8 mouse cellular contexts compared by ENCODE assay signal in genomic region chr8:46686664-46687336, GRCm38 (mm10). TPM values are rescaled to one million over a fixed set of nuclear protein-coding genes. Genes with fewer than 3 reads are reported as not detected.
DNase-seq lines count a peak whose midpoint lies in the region; ATAC-seq lines count a peak whose summit lies in the region.

No protein-coding gene starts in this region.

- DNase-seq in Muller cell, postnatal 12 days (ENCODE audit: inconsistent ontology term) = peak; percentile 94
- DNase-seq in cerebellum, adult 9-11 months = peak; percentile 93
- DNase-seq in frontal cortex, postnatal 10 days (ENCODE audit: low spot score in 2 of 2) = peak; percentile 85 to 90
- peak; percentile 94 to 95 for DNase-seq in layer of hippocampus, postnatal 14 days (ENCODE audit: low spot score in 2 of 2)
- peak; percentile 91 for DNase-seq in lung, postnatal 14 days
- DNase-seq in retina, adult 2 months (ENCODE audit: low read depth, low spot score) = peak; percentile 90
- peak; percentile 90 to 92 for DNase-seq in thymus, postnatal 36 days

- H3K27me3 ChIP-seq in hindbrain, embryonic 12.5 days = no peaks in the 10 kb centered on the region

- peak overlapping the region; percentile 75 for H3K27ac ChIP-seq in hindbrain, embryonic 12.5 days

- H3K4me2 ChIP-seq in hindbrain, embryonic 12.5 days (replicated peaks) = peak overlapping the region; percentile 47

- under 1% methylated on average over 19 of the region's 19 CpGs for WGBS in hindbrain, embryonic 12.5 days

- no peaks in the 10 kb centered on the region for H3K9me3 ChIP-seq in hindbrain, embryonic 12.5 days (replicated peaks)

- H3K4me3 ChIP-seq in hindbrain, embryonic 12.5 days = peak overlapping the region; percentile 44

- ATAC-seq in hindbrain, embryonic 12.5 days (ENCODE audit: low FRiP score) = peak; percentile 99

- H3K4me1 ChIP-seq in hindbrain, embryonic 12.5 days = peaks cover 16% of the 10 kb centered on the region

- H3K36me3 ChIP-seq in hindbrain, embryonic 12.5 days = no peaks in the 10 kb centered on the region

- peak overlapping the region; percentile 49 for H3K9ac ChIP-seq in hindbrain, embryonic 12.5 days

RNA-seq across cellular contexts. Expression of gene Irf2, which starts 52.7 kb away (rescaled TPM):
- 11.5 and 11.9 TPM in 2 replicates for polyA plus RNA-seq in hindbrain, embryonic 12.5 days (2016; fragmentation: Nextera tagmentation; extraction: Ambion mirVana)
- 10 to 100 TPM; 48.9 to 51.1 TPM for total RNA-seq in layer of hippocampus, postnatal 14 days (2021)

Comparison
In these comparisons a context has a peak if more than half of its experiments do, and no peak if none do; other contexts are left out.
1. Peak in every context shown above with its lines: DNase-seq, ATAC-seq, H3K4me3 ChIP-seq and H3K27ac ChIP-seq.